Mouse (Mus musculus) lung, postnatal 0 days (tissue): ENCODE measurements around the gene Tars.

Experiments used
- CTCF ChIP-seq: IDR thresholded peaks from 2 replicates; pipeline ENCODE4 v1.5.1; 2016; ENCODE audit warnings: antibody characterized with exemption, mild to moderate bottlenecking
- EP300 ChIP-seq: IDR thresholded peaks from 2 replicates; pipeline ENCODE4 v1.6.1; 2016; ENCODE audit warnings: antibody characterized with exemption, mild to moderate bottlenecking, control low read depth

- TF ChIP-seq CTCF (peak; percentile 57), EP300 (no peak)
Measured at GRCm38 (mm10) chr15:11406769-11407168, 7.3 kb upstream of the Tars start.
